Mouse (Mus musculus) lung, postnatal 25 days (tissue): ENCODE results near the gene Nifk.

Experiments
- DNase-seq: peaks from one replicate; pipeline ENCODE4 v3.0.0; 2022; ENCODE audit warnings: low spot score

Gene Nifk

DNA sequence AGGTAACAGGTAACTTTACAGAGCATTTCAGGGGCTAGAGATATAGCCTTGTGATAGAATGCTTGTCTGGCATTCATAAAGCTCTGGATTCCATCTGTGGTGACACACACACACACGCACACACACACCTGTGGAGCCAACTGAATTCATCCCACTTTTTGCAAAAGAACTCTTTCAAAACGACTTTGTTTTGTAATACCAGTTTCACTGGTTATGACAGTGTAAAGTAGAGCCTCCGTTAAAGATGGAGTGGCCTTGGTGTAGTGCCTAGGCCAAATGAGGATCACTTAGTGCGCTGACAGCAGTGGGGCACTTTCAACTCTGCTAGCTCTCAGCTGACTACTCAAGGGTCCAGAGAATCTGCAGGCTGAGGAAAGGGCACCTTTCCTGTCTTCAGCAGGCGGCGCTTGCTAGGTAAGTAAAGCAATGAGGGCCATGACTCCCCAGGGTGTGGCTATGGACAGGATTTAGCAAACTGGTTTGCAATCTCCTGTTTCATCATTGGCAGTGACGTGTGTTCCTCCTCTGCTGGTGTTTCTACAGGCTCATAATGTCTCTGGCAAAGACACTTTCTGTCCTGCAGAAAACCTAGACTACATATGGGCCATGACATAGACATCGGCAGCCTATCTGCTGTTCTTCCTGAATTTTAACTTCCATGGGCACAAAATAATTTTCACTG is 58.6 kb downstream of the Nifk start:
- DNase-seq, result no peak
